Mouse (Mus musculus): ENCODE results near the gene Mast4. TPM values are rescaled to one million over a fixed set of nuclear protein-coding genes. Genes with fewer than 3 reads are reported as not detected.

Mast4 gene
- total and polyA plus RNA-seq, 3 experiments, result 8.5 to 33.1 (median 23.6) TPM

DNA sequence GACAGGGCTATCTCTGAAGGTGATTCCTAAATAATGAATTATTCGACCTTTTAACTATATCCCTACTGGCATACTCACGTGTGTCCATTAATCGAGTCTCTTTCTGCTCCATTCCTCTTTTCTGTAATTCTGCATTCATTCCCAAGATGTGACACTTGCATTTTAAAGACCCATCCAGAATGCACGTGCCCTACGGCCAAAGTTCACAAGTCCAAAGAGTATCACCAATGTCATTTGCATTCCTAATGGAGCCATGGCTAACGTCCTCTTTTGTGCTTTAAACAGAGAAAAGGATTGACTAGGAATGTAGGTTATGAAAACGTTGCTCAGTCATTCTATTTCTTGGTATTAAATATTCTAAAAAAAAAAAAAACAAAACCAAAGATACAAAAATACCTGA lies 157.4 kb downstream of the Mast4 start:
- intact Hi-C loops (cut with DNase I), result loop anchor here (10.0 kb wide), 1 partner anchor 88 kb away; no protein-coding TSS in a partner anchor
- Histone ChIP-seq H3K9ac (ENCODE audit: low read depth, low read length) (no peak overlapping the region), H3K4me1 (ENCODE audit: control insufficient read depth, insufficient read depth, low read length) (peaks cover 1% of the 10 kb centered on the region; the same call in 1 of the 2 replicates), H3K4me3 (no peak overlapping the region), H3K79me2 (replicated peaks; ENCODE audit: control insufficient read depth, insufficient read depth, low read length) (no peaks in the 10 kb centered on the region), H3K27ac (no peak overlapping the region), H3K36me3 (ENCODE audit: control insufficient read depth, insufficient read depth, low read length) (no peaks in the 10 kb centered on the region), H3K27me3 (ENCODE audit: control insufficient read depth, insufficient read depth, low read length) (no peaks in the 10 kb centered on the region)
- 80% methylated on average over 7 of the region's 7 CpGs for WGBS
- TF ChIP-seq CTCF (IDR thresholded peaks at IDR 0.05) (no peak), EP300 (IDR thresholded peaks at IDR 0.05; ENCODE audit: insufficient read depth, low read depth, low read length) (no peak), POLR2A (IDR thresholded peaks at IDR 0.05; ENCODE audit: insufficient read depth, low read depth, low read length) (no peak)
- no peak for DNase-seq

- TF ChIP-seq POLR2A (IDR thresholded peaks at IDR 0.05; ENCODE audit: insufficient read depth, low read depth, low read length) (no peak), CTCF (IDR thresholded peaks at IDR 0.05) (no peak), EP300 (IDR thresholded peaks at IDR 0.05; ENCODE audit: insufficient read depth, low read depth, low read length) (no peak)
- peak in 1 of 2 experiments; percentile 18 for DNase-seq
- Histone ChIP-seq H3K27ac (peak overlapping the region; percentile 2; the same call in 1 of the 2 replicates), H3K79me2 (replicated peaks; ENCODE audit: control insufficient read depth, insufficient read depth, low read length) (no peaks in the 10 kb centered on the region), H3K9ac (ENCODE audit: low read depth, low read length) (no peak overlapping the region), H3K4me1 (ENCODE audit: control insufficient read depth, insufficient read depth, low read length) (peaks cover 1% of the 10 kb centered on the region; the same call in 1 of the 2 replicates), H3K4me3 (no peak overlapping the region), H3K27me3 (ENCODE audit: control insufficient read depth, insufficient read depth, low read length) (no peaks in the 10 kb centered on the region), H3K36me3 (ENCODE audit: control insufficient read depth, insufficient read depth, low read length) (no peaks in the 10 kb centered on the region)
- 60% methylated on average over 5 of the region's 5 CpGs for WGBS
- intact Hi-C loops (cut with DNase I), result loop anchor here (1.0 to 10.0 kb wide), 2 partner anchors 90 to 159 kb away; no protein-coding TSS in a partner anchor
These were observed 159.9 kb downstream of the Mast4 start for GRCm38 (mm10) chr13:103174431-103174830.

DNA sequence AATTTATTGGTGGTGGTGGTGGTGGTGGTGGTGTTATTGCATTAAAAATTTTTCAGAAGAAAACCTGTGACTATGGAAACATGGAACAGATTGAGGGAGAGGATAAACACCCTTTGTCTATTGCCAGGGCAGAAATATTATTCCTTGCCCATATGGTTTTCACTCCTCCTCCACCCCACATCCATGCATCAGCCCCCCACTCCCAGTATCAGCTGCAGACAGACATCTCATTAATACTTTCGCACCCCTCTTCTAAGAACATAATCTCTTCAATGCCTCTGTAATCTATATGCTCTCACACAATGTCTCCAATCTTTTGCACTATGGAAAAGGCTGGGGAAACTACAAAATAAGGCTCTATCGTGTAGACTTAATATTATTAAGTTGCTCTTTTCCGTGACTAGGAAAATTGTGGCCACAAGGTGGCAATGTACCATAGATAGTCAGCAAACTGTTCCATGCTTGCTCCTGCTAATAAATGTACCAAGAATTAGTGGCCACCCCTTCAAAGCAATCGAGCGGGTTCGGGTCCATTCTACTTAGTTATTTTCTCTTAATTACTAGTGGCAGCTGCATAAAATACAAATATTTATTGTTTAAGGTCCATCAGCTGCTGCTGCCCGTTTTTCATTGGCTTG lies 160.6 kb downstream of the Mast4 start:
- no peaks in the 10 kb centered on the region; the same call in 1 of the 2 replicates for H3K4me1 ChIP-seq (ENCODE audit: control insufficient read depth, insufficient read depth, low read length)

DNA sequence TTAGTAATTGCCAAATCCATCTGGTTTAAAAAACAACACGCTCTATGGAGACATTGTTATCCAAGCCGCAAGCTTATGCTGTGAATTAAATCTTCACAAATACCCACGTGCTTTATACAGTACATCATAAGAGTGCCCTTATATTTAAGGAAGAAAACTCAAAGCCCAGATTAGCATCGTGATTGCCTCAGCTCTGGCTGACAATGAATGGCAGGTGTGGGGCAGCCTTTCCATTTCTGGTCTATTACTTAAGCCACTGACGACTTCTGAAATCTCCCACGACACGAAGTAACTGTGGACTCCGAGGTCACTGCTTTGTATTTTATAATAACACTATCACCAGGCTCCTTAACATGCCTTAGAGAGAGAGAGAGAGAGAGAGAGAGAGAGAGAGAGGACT lies 182.4 kb downstream of the Mast4 start:
- Histone ChIP-seq H3K4me1 (ENCODE audit: control insufficient read depth, insufficient read depth, low read length) (no peaks in the 10 kb centered on the region), H3K79me2 (replicated peaks; ENCODE audit: control insufficient read depth, insufficient read depth, low read length) (no peaks in the 10 kb centered on the region), H3K36me3 (ENCODE audit: control insufficient read depth, insufficient read depth, low read length) (no peaks in the 10 kb centered on the region), H3K4me3 (no peak overlapping the region), H3K27ac (no peak overlapping the region), H3K9ac (ENCODE audit: low read depth, low read length) (no peak overlapping the region), H3K27me3 (ENCODE audit: control insufficient read depth, insufficient read depth, low read length) (no peaks in the 10 kb centered on the region)
- no peak for TF ChIP-seq POLR2A (IDR thresholded peaks at IDR 0.05; ENCODE audit: insufficient read depth, low read depth, low read length)
- TF ChIP-seq EP300 (IDR thresholded peaks at IDR 0.05; ENCODE audit: insufficient read depth, low read depth, low read length), result no peak
- 66% methylated on average over 8 of the region's 8 CpGs for WGBS
- no peak for DNase-seq
- intact Hi-C loops (cut with DNase I), result no loop called here

More for the DNA sequence above, 160.6 kb downstream of the Mast4 start:
- Histone ChIP-seq H3K9ac (ENCODE audit: low read depth, low read length) (no peak overlapping the region), H3K27ac (peak overlapping the region; percentile 36; the same call in 1 of the 2 replicates), H3K79me2 (replicated peaks; ENCODE audit: control insufficient read depth, insufficient read depth, low read length) (no peaks in the 10 kb centered on the region), H3K27me3 (ENCODE audit: control insufficient read depth, insufficient read depth, low read length) (no peaks in the 10 kb centered on the region), H3K4me3 (no peak overlapping the region), H3K36me3 (ENCODE audit: control insufficient read depth, insufficient read depth, low read length) (no peaks in the 10 kb centered on the region)
- TF ChIP-seq POLR2A (IDR thresholded peaks at IDR 0.05; ENCODE audit: insufficient read depth, low read depth, low read length) (no peak), EP300 (IDR thresholded peaks at IDR 0.05; ENCODE audit: insufficient read depth, low read depth, low read length) (no peak), CTCF (IDR thresholded peaks at IDR 0.05) (peak; percentile 80)
- peak; percentile 54 to 57 for DNase-seq
- intact Hi-C loops (cut with DNase I), result loop anchor here (1.0 to 10.0 kb wide), 3 partner anchors 91 to 471 kb away; no protein-coding TSS in a partner anchor
- 23% methylated on average over 7 of the region's 7 CpGs for WGBS

GRCm38 (mm10) chr13:103151171-103151570 lies 183.1 kb downstream of the Mast4 start:
- 42% methylated on average over 11 of the region's 11 CpGs for WGBS
- intact Hi-C loops (cut with DNase I), result no loop called here
- H3K79me2 ChIP-seq (replicated peaks; ENCODE audit: control insufficient read depth, insufficient read depth, low read length), result no peaks in the 10 kb centered on the region
- no peaks in the 10 kb centered on the region for H3K36me3 ChIP-seq (ENCODE audit: control insufficient read depth, insufficient read depth, low read length)
- H3K9ac ChIP-seq (ENCODE audit: low read depth, low read length), result no peak overlapping the region
- TF ChIP-seq CTCF (IDR thresholded peaks at IDR 0.05) (no peak), POLR2A (IDR thresholded peaks at IDR 0.05; ENCODE audit: insufficient read depth, low read depth, low read length) (no peak), EP300 (IDR thresholded peaks at IDR 0.05; ENCODE audit: insufficient read depth, low read depth, low read length) (no peak)
- no peaks in the 10 kb centered on the region for H3K27me3 ChIP-seq (ENCODE audit: control insufficient read depth, insufficient read depth, low read length)
- no peaks in the 10 kb centered on the region for H3K4me1 ChIP-seq (ENCODE audit: control insufficient read depth, insufficient read depth, low read length)
- no peak for DNase-seq
- H3K27ac ChIP-seq, result no peak overlapping the region
- H3K4me3 ChIP-seq, result no peak overlapping the region

GRCm38 (mm10) chr13:103150671-103151070 lies 183.6 kb downstream of the Mast4 start:
- no peaks in the 10 kb centered on the region for H3K36me3 ChIP-seq (ENCODE audit: control insufficient read depth, insufficient read depth, low read length)
- 96% methylated on average over 4 of the region's 4 CpGs for WGBS
- no peak overlapping the region for H3K27ac ChIP-seq
- H3K4me3 ChIP-seq, result no peak overlapping the region
- no peaks in the 10 kb centered on the region for H3K79me2 ChIP-seq (replicated peaks; ENCODE audit: control insufficient read depth, insufficient read depth, low read length)
- intact Hi-C loops (cut with DNase I), result no loop called here
- no peak for TF ChIP-seq CTCF (IDR thresholded peaks at IDR 0.05)
- no peak for TF ChIP-seq POLR2A (IDR thresholded peaks at IDR 0.05; ENCODE audit: insufficient read depth, low read depth, low read length)
- TF ChIP-seq EP300 (IDR thresholded peaks at IDR 0.05; ENCODE audit: insufficient read depth, low read depth, low read length), result no peak
- no peak overlapping the region for H3K9ac ChIP-seq (ENCODE audit: low read depth, low read length)
- no peaks in the 10 kb centered on the region for H3K4me1 ChIP-seq (ENCODE audit: control insufficient read depth, insufficient read depth, low read length)
- no peaks in the 10 kb centered on the region for H3K27me3 ChIP-seq (ENCODE audit: control insufficient read depth, insufficient read depth, low read length)
- DNase-seq, result no peak

Data from heart, adult 2 months (tissue).